Mouse (Mus musculus): ENCODE data around the gene Ap5z1. TPM values are rescaled to one million over a fixed set of nuclear protein-coding genes. Genes with fewer than 3 reads are reported as not detected.

Ap5z1 gene
- polyA plus RNA-seq, 1 experiment from 2014 or later = 8.8 TPM

DNA sequence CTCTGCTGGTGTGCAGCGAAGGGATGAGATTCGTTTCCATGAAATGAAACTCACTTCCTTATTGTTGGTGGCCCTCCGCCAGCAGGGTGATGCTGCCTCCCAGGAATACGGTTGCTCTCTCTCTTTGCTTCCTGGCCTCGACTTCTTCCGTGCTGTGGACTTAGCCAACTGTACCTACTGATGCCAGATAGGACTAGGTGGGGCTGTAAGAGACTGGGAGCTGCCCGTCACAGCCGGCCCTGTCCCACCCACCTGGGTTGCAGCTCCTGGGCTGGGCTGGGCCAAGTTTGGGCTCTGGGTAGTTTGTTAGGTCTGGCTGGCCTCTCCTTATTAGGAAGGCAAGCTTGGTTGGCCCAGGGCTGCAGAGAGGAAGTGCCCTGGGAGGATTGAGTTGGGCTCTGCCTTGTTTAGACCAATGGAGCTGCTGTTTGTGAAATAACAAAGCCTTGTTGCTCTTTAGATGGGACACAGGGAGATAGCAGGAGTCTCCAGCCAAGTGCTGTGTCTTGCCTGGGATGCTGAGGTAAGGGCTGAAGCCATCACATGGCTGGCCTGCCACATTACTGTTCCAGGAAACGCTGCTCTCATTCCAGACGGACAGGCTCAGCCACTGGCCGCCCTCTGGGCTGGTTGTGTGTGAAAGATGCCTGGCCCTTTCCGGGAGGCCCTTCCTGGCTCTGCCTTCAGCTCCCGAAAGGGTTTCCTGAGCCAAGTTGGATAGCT is 39.0 kb upstream of the Ap5z1 start:
- Histone ChIP-seq H3K4me3 (replicated peaks) (no peak overlapping the region), H3K9me3 (no peaks in the 10 kb centered on the region), H3K36me3 (peaks cover 25% of the 10 kb centered on the region), H3K27ac (peak overlapping the region; percentile 69), H3K4me2 (no peak overlapping the region), H3K27me3 (no peaks in the 10 kb centered on the region), H3K4me1 (replicated peaks) (0 out of 2 replicates have a peak, but pooled peaks cover 17% of the 10 kb centered on the region), H3K9ac (replicated peaks) (no peak overlapping the region; the same call in 1 of the 2 replicates)
- ATAC-seq (ENCODE audit: insufficient number of reproducible peaks, insufficient read depth, low FRiP score, low TSS enrichment, low read depth) = no peak
- 65% methylated on average over 13 of the region's 13 CpGs for WGBS

DNA sequence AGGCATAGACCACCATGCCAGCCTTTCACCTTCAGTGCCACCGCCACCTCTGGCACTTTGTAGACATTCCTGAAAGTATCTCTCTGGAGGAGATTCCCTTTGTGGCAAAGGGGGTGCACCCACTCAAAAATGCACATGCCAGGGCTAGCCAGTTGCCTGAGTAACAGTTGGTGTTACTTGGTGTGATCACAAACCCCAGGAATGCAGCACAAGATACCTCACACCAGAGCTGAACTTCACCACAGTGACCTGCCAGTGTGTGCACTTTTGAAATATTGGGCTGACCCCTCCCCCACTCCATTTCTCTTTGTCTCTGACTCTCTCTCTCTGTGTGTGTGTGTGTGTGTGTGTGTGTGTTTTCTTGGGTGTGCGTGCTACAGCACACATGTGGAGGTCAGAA is 37.3 kb upstream of the Ap5z1 start:
- Histone ChIP-seq H3K9ac (replicated peaks) (no peak overlapping the region), H3K4me3 (replicated peaks) (no peak overlapping the region), H3K9me3 (no peaks in the 10 kb centered on the region), H3K36me3 (peaks cover 8% of the 10 kb centered on the region; the same call in 1 of the 2 replicates), H3K4me2 (no peak overlapping the region), H3K4me1 (replicated peaks) (peaks cover 32% of the 10 kb centered on the region), H3K27me3 (no peaks in the 10 kb centered on the region), H3K27ac (no peak overlapping the region)
- WGBS = 92% methylated on average over 2 of the region's 2 CpGs
- ATAC-seq (ENCODE audit: insufficient number of reproducible peaks, insufficient read depth, low FRiP score, low TSS enrichment, low read depth) = no peak

DNA sequence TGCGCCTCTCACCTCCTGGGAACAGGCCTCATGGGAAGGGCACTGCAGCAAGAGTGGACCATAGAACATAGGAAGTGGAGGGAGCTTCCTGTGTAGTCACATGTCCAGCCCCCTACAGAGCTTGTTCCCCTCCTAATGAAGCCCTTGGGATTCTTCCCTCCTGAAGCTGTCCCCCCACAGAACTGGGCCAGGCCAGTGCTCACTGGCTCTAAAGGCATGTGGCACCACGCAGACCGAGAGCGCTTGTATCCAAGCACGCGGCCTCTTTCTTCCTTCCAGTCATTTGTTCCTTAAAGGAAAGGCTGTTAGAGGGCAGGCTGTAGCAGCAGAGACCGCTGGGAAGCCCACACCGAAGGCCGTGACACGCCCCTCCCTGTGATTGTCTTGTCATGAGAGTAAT is 35.9 kb upstream of the Ap5z1 start:
- Histone ChIP-seq H3K36me3 (peaks cover 3% of the 10 kb centered on the region; the same call in 1 of the 2 replicates), H3K27me3 (no peaks in the 10 kb centered on the region), H3K4me1 (replicated peaks) (peaks cover 36% of the 10 kb centered on the region), H3K9ac (replicated peaks) (no peak overlapping the region), H3K4me2 (no peak overlapping the region), H3K9me3 (no peaks in the 10 kb centered on the region), H3K4me3 (replicated peaks) (no peak overlapping the region), H3K27ac (0 out of 2 replicates have a peak overlapping the region, but pooled peaks have one; percentile 5)
- 80% methylated on average over 10 of the region's 10 CpGs for WGBS
- no peak for ATAC-seq (ENCODE audit: insufficient number of reproducible peaks, insufficient read depth, low FRiP score, low TSS enrichment, low read depth)

DNA sequence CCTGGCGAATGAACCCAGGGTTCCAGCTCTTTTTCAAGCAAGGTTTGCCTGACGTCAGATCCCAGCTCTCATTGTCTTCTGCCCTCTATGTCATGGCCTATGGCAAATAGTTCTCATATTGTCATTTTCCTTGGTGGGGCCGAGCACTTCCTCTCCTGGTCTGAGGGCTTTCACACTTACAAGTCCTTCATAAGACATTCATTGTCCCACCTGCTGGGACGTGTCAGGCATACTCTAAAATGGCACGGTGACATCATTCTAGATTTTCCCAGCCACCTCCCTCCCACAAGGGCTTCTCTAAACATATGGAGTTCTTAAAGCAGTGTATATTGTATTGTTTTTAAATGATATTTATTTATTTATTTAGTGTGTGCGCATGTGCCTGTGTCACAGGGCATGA is 35.1 kb upstream of the Ap5z1 start:
- no peak overlapping the region for H3K27ac ChIP-seq
- 0 out of 2 replicates have a peak, but pooled peaks cover 3% of the 10 kb centered on the region for H3K36me3 ChIP-seq
- no peaks in the 10 kb centered on the region for H3K9me3 ChIP-seq
- no peak for ATAC-seq (ENCODE audit: insufficient number of reproducible peaks, insufficient read depth, low FRiP score, low TSS enrichment, low read depth)
- H3K9ac ChIP-seq (replicated peaks) = no peak overlapping the region
- H3K4me2 ChIP-seq = no peak overlapping the region
- peaks cover 44% of the 10 kb centered on the region for H3K4me1 ChIP-seq (replicated peaks)
- H3K4me3 ChIP-seq (replicated peaks) = no peak overlapping the region
- H3K27me3 ChIP-seq = no peaks in the 10 kb centered on the region
- WGBS = 82% methylated on average over 6 of the region's 6 CpGs

DNA sequence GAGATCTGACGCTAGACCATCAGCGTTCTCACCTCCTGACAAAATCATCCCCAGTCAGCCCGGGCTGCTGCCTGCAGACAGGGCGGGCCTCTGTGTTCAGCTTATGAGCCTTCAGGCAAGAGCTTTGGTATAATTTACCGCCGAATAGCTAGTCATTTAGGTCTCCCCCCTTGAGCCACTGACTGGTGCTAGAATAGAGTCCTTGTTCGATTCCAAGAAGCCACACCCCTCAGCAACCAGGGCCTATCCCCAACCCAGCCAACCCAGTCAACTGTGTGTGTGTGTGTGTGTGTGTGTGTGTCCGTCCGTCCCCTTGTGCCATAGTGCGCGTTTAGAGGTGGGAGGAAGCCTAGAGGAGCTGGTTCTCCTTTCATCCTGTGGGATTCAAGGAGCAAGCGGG is 32.7 kb upstream of the Ap5z1 start:
- no peak for ATAC-seq (ENCODE audit: insufficient number of reproducible peaks, insufficient read depth, low FRiP score, low TSS enrichment, low read depth)
- H3K4me3 ChIP-seq (replicated peaks) = no peak overlapping the region
- no peak overlapping the region for H3K4me2 ChIP-seq
- 62% methylated on average over 12 of the region's 12 CpGs for WGBS
- no peak overlapping the region; the same call in 1 of the 2 replicates for H3K9ac ChIP-seq (replicated peaks)
- H3K27me3 ChIP-seq = no peaks in the 10 kb centered on the region
- H3K9me3 ChIP-seq = no peaks in the 10 kb centered on the region
- H3K36me3 ChIP-seq = peaks cover 14% of the 10 kb centered on the region
- peaks cover 32% of the 10 kb centered on the region for H3K4me1 ChIP-seq (replicated peaks)
- peak overlapping the region; percentile 42 for H3K27ac ChIP-seq

DNA sequence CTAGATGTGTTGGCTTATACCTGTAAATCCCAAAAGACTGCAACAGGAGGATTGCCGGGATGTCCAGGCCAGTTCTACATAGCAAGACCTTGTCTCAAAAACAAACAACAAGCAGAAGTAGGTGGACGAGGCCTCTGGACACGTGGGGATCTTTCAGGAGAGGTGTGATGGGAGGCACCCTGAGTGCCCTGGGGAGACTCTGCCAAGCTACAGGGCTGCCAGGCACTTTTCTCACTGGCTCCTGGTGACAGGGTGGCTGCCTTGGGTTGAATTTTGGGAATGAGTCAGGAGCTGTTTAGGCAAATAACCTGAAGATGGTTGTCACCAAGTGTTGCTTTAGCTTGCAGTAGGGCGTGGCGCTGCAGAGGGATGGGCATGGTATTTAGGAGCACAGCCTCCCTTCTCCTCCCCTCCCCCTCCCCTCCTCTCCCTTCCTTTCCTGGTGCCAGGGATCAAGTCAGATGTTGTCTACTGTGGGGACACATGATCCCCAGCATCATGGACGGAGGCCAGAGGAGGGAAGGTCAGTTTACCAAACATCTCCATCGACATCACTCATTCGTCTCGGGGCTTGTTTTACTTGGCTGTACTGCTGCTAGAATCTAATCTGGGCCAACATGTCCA is 31.8 kb upstream of the Ap5z1 start:
- no peaks in the 10 kb centered on the region for H3K27me3 ChIP-seq
- WGBS = 83% methylated on average over 9 of the region's 9 CpGs
- H3K4me2 ChIP-seq = no peak overlapping the region
- H3K4me1 ChIP-seq (replicated peaks) = peaks cover 32% of the 10 kb centered on the region
- ATAC-seq (ENCODE audit: insufficient number of reproducible peaks, insufficient read depth, low FRiP score, low TSS enrichment, low read depth) = no peak
- H3K9ac ChIP-seq (replicated peaks) = no peak overlapping the region
- no peaks in the 10 kb centered on the region for H3K9me3 ChIP-seq
- H3K27ac ChIP-seq = no peak overlapping the region
- H3K36me3 ChIP-seq = peaks cover 22% of the 10 kb centered on the region
- H3K4me3 ChIP-seq (replicated peaks) = no peak overlapping the region

DNA sequence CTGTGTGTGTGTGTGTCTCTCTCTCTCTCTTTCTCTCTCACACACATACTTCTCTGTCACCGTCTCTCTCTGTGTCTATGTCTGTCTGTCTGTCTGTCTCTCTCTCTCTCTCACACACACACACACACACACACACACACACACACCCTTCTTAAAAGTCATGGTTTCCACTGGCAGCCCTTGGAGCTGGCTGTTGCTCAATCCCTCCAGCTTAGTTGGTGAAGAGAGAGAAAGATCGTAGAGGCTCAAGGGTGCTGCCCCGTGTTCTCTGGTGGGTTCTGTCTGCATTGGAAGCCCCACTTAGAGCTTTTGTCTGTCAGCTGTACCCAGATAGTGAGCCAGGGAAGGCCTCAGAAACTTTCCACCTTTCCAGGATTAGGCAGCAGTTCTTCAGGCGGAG is 31.0 kb upstream of the Ap5z1 start:
- H3K27ac ChIP-seq = peak overlapping the region; percentile 37
- H3K36me3 ChIP-seq = peaks cover 27% of the 10 kb centered on the region
- WGBS = 89% methylated on average over 4 of the region's 4 CpGs
- no peaks in the 10 kb centered on the region for H3K9me3 ChIP-seq
- no peak overlapping the region for H3K4me3 ChIP-seq (replicated peaks)
- H3K4me2 ChIP-seq = no peak overlapping the region
- ATAC-seq (ENCODE audit: insufficient number of reproducible peaks, insufficient read depth, low FRiP score, low TSS enrichment, low read depth) = no peak
- H3K9ac ChIP-seq (replicated peaks) = no peak overlapping the region
- no peaks in the 10 kb centered on the region for H3K27me3 ChIP-seq
- peaks cover 30% of the 10 kb centered on the region for H3K4me1 ChIP-seq (replicated peaks)

DNA sequence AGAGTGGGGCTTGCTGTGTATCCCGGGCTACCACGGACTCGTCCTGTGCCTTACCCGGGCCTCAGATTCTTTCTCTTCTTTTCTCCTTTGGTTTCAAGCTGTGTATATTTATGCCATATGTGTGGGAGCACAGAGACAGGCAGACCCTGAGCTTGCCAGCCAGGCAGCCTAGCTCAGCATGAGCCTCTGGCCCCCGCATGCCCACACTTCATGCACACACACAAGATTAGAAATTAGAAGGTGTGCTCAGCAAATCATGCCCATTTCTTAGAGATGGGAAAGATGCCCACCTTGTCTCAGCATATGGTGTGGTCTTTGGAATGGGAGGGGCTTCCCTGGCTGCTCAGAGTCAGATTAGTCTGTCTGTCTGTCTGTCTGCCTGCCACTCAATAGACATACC is 29.7 kb upstream of the Ap5z1 start:
- Histone ChIP-seq H3K9ac (replicated peaks) (no peak overlapping the region), H3K4me2 (no peak overlapping the region), H3K36me3 (peaks cover 39% of the 10 kb centered on the region), H3K27me3 (no peaks in the 10 kb centered on the region), H3K4me3 (replicated peaks) (no peak overlapping the region), H3K4me1 (replicated peaks) (peaks cover 30% of the 10 kb centered on the region), H3K27ac (0 out of 2 replicates have a peak overlapping the region, but pooled peaks have one; percentile 53), H3K9me3 (no peaks in the 10 kb centered on the region)
- ATAC-seq (ENCODE audit: insufficient number of reproducible peaks, insufficient read depth, low FRiP score, low TSS enrichment, low read depth) = no peak
- WGBS = 93% methylated on average over 5 of the region's 5 CpGs

DNA sequence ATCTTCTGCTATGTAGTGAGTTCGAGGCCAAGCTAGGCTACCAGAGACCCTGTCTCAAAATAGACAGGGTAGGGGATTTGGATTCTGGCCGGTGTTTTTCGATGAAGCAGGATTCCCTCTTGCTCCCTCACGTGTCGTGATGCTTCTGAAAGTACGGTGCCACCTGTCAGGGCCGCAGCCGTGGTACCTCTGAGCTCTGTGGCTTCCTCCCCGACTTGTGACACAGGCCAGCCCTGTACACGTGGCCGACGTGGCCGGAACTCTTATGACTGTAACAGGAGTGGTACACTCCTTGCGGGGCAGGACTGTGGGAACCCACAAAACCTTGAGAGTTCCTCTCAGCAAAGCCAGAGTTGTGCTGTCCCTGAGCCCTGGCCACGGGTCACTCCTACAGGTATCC is 28.0 kb upstream of the Ap5z1 start:
- Histone ChIP-seq H3K4me3 (replicated peaks) (no peak overlapping the region), H3K9me3 (no peaks in the 10 kb centered on the region), H3K9ac (replicated peaks) (no peak overlapping the region), H3K4me2 (no peak overlapping the region), H3K27ac (no peak overlapping the region), H3K4me1 (replicated peaks) (peaks cover 33% of the 10 kb centered on the region), H3K27me3 (no peaks in the 10 kb centered on the region), H3K36me3 (peaks cover 39% of the 10 kb centered on the region)
- no peak for ATAC-seq (ENCODE audit: insufficient number of reproducible peaks, insufficient read depth, low FRiP score, low TSS enrichment, low read depth)
- 95% methylated on average over 15 of the region's 15 CpGs for WGBS

DNA sequence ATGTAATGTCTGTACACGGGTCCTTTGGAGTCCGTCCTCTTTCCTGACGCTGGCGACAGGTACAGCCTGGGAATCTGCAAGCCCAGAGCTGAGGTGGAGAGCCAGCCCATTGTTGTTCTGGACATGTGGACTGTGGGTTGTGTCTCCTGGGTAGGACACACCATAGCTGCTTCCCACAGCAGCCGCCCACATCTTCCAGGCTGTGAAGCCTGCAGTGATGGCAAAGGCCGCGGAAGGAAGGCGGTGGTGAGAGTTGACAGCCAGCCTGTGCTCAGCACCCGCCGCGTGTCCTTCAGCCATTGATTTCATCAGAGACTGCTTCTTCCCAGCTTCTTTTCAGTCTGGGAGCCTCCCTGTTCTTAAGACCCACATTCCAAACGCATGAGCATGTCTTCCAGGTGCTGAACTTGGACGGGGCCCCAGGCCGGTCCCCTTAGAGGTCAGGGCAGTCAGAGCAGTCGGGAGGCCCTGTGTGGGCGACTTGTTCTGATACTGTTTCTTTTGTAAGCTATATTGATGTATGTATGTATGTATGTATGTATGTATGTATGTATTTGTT is 25.3 kb upstream of the Ap5z1 start:
- 93% methylated on average over 16 of the region's 16 CpGs for WGBS
- ATAC-seq (ENCODE audit: insufficient number of reproducible peaks, insufficient read depth, low FRiP score, low TSS enrichment, low read depth) = no peak
- peaks cover 35% of the 10 kb centered on the region for H3K4me1 ChIP-seq (replicated peaks)

DNA sequence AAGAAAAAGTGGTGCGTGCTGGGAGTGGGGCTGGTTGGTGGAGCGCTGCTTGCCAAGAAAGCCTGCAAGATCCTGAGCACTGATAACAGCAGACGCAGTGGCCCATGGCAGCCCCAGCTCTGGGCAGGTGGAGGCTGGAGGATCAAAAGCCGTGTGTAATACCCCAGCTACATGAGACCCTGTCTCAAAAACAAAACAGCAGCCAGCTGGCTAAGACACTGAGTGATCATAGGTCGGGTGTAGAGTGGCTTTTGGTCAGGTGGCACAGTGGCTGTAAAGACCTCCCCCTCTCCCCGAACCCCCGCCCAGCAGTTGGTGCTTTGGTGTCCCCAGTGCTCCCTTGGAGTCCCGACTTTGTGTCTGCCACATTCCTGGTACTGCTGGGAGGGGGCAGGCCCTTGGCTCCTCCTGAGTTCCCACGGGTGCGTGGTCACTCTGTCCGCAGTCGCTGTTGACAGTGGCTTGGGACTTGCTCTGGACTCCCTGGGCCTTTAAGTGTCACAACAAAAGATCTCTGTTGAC is 23.8 kb upstream of the Ap5z1 start:
- Histone ChIP-seq H3K9ac (replicated peaks) (peak overlapping the region; percentile 42; the same call in 1 of the 2 replicates), H3K4me1 (replicated peaks) (peaks cover 39% of the 10 kb centered on the region), H3K4me2 (peak overlapping the region; percentile 71), H3K9me3 (no peaks in the 10 kb centered on the region), H3K27ac (peak overlapping the region; percentile 92), H3K4me3 (replicated peaks) (peak overlapping the region; percentile 37), H3K36me3 (peaks cover 36% of the 10 kb centered on the region), H3K27me3 (no peaks in the 10 kb centered on the region)
- peak; percentile 44 for ATAC-seq (ENCODE audit: insufficient number of reproducible peaks, insufficient read depth, low FRiP score, low TSS enrichment, low read depth)
- WGBS = 2% methylated on average over 12 of the region's 12 CpGs

More for the DNA sequence above, 25.3 kb upstream of the Ap5z1 start:
- Histone ChIP-seq H3K9me3 (no peaks in the 10 kb centered on the region), H3K36me3 (peaks cover 39% of the 10 kb centered on the region), H3K4me3 (replicated peaks) (no peak overlapping the region), H3K4me2 (no peak overlapping the region), H3K27me3 (no peaks in the 10 kb centered on the region), H3K9ac (replicated peaks) (no peak overlapping the region), H3K27ac (no peak overlapping the region)
